Mouse (Mus musculus): ENCODE data around the gene Kbtbd13.

Gene Kbtbd13

GRCm38 (mm10) chr9:65347112-65347850 lies 44.2 kb downstream of the Kbtbd13 start:
- DNase-seq (ENCODE audit: low read depth): no peak

GRCm38 (mm10) chr9:65346476-65347111 lies 44.9 kb downstream of the Kbtbd13 start:
- peak; percentile 74 for DNase-seq (ENCODE audit: low read depth)

DNA sequence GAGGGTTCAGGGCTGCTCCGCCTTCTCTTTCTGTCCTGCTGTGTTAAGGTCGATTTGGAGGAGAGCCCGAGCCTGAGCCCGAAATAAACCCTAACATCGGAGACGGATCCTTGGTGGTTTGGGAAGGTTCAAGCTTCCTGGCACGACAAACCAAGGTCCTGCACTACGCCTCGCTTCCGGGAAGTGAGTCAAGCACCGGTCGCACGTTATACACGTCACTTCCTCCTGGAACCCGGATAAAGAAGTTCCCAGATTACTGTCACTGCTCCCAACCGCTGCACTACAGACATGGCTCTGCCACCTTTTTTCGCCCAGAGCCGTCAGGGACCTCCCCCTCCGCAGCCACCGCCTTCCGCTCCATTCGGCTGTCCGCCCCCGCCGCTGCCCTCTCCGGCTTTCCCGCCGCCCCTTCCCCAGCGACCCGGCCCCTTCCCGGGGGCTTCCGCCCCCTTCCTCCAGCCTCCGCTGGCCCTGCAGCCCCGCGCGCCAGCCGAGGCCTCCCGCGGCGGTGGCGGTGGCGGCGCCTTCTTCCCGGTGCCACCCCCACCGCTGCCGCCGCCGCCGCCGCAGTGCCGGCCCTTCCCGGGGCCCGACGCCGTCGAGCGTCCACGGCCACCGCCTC lies 45.5 kb downstream of the Kbtbd13 start, which contains the start of gene Pdcd7:
Gene Pdcd7, plus strand, starts transcription at position 251 of the 622 bp plus-strand sequence.
- DNase-seq (ENCODE audit: low read depth): peak; percentile 92

DNA sequence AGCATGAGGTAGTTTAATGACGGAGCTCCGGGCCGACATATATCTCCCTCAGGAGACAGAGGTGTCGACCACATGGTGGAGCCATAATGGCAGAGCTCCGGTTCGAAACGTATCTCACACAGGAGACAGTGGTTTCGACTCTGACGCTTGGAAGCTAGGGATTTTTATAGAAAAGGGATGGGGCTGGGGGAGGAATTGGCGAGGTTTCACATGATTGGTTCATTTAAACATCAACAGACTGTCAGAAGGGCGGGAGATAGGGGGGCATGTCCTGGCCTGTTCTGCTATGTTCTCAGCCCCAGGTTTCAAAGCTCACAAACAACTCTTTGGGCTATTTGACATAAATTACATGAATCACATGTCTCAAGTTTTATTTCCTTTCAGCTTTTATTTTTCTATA lies 46.0 kb downstream of the Kbtbd13 start:
- DNase-seq (ENCODE audit: low read depth): peak; percentile 12

- DNase-seq (ENCODE audit: low read depth): no peak
These were observed 51.0 kb downstream of the Kbtbd13 start for GRCm38 (mm10) chr9:65340414-65340813.

DNA sequence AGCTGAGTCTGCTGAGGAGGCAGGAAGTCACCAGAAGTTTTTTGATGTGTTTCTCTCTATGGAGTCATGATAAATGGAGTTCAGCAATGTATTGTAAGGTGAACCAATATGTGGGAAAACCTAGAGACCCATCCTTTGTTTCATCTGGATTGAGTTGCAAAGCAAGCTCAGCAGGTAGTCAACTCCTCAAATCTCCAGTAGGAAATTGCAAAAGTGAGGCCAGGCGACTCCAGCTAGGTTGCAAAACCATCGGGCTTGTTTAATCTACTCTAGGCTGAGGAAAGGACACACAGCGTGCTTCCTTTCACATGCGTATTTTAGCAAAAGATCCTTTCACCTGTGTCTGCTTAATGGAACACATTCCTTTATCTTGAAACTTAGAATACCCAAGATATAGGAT lies 52.3 kb downstream of the Kbtbd13 start:
- DNase-seq (ENCODE audit: low read depth): no peak

All from naive thymus-derived CD4-positive, alpha-beta T cell, adult 2 months (primary cell).